Mouse (Mus musculus) hindbrain, embryonic 10.5 days (tissue): ENCODE measurements around the gene Pnpo. TPM values are rescaled to one million over a fixed set of nuclear protein-coding genes. Genes with fewer than 3 reads are reported as not detected.

Source experiments
- DNase-seq: peaks from one replicate; pipeline ENCODE4 v3.0.0-alpha.2; 2017; ENCODE audit warnings: low spot score
- H3K27ac ChIP-seq: fragments of 300-500 bp; sonication (generic); 2 replicates; pipeline ENCODE4 v1.5.1; 2016; ENCODE audit warnings: mild to moderate bottlenecking, moderate library complexity
- H3K27me3 ChIP-seq: fragments of 300-500 bp; sonication (generic); 2 replicates; pipeline ENCODE4 v1.6.1; 2016; ENCODE audit warnings: mild to moderate bottlenecking; ENCODE audit not compliant: poor library complexity, insufficient read depth, severe bottlenecking
- H3K36me3 ChIP-seq: fragments of 300-500 bp; sonication (generic); 2 replicates; pipeline ENCODE4 v1.6.1; 2016; ENCODE audit warnings: mild to moderate bottlenecking, moderate library complexity
- H3K4me1 ChIP-seq: fragments of 300-500 bp; sonication (generic); replicated peaks from 2 replicates; pipeline ENCODE4 v1.6.1; 2016; ENCODE audit warnings: mild to moderate bottlenecking
- H3K4me3 ChIP-seq: fragments of 300-500 bp; sonication (generic); 2 replicates; pipeline ENCODE4 v1.5.1; 2016; ENCODE audit warnings: mild to moderate bottlenecking, moderate library complexity
- H3K9me3 ChIP-seq: fragments of 300-500 bp; sonication (generic); 2 replicates; pipeline ENCODE4 v1.6.1; 2016; ENCODE audit warnings: mild to moderate bottlenecking, moderate library complexity
- WGBS: fragments of 180-500 bp; shearing (Covaris S2); methylation state at CpG from one replicate; pipeline ENCODE4 v1.1.7; 2016; 5-methylcytosine and 5-hydroxymethylcytosine counted together
- polyA plus RNA-seq: library from polyadenylated mRNA; unstranded; fragments of >200 nt; fragmentation: Nextera tagmentation; extraction: Ambion mirVana; gene quantifications from 2 replicates; pipeline ENCODE4 v1.2.1, GENCODE M21; 2016

The Pnpo gene
- polyA plus RNA-seq, 1 experiment from 2014 or later: 31.4 TPM

DNA sequence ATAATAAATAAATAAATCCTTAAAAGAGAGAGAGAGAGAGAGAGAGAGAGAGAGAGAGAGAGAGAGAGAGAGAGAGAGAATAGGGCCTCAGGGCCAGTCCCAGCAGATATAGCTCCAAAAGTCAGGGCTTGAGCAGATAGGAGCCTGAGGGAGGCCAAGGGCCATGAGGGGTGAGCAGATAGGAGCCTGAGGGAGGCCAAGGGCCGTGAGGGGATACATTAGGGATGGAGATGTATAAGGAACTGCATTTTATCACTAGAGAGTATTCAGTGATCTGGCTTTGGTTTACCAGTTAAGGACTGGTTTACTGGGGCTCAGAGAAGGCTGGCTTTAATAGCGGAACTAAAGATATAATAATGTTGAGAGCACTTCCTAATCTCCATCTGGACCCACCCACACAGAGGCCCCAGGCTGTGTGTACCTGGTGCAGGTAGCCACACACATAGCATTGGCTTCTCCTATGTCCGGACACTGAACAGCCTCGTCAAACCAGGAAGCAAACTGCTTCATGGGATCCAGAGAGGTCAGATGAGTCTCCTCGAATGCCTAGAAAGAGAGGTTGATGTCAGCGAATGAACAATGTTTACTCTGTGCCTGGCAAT, 1.7 kb downstream of the Pnpo start:
- WGBS: 79% methylated on average over 6 of the region's 6 CpGs
- Histone ChIP-seq H3K4me3 (peak overlapping the region; percentile 66; the same call in 1 of the 2 replicates), H3K4me1 (peaks cover 25% of the 10 kb centered on the region), H3K36me3 (no peaks in the 10 kb centered on the region), H3K27ac (no peak overlapping the region), H3K9me3 (no peaks in the 10 kb centered on the region), H3K27me3 (peaks cover 17% of the 10 kb centered on the region; the same call in 1 of the 2 replicates)
- DNase-seq: no peak

DNA sequence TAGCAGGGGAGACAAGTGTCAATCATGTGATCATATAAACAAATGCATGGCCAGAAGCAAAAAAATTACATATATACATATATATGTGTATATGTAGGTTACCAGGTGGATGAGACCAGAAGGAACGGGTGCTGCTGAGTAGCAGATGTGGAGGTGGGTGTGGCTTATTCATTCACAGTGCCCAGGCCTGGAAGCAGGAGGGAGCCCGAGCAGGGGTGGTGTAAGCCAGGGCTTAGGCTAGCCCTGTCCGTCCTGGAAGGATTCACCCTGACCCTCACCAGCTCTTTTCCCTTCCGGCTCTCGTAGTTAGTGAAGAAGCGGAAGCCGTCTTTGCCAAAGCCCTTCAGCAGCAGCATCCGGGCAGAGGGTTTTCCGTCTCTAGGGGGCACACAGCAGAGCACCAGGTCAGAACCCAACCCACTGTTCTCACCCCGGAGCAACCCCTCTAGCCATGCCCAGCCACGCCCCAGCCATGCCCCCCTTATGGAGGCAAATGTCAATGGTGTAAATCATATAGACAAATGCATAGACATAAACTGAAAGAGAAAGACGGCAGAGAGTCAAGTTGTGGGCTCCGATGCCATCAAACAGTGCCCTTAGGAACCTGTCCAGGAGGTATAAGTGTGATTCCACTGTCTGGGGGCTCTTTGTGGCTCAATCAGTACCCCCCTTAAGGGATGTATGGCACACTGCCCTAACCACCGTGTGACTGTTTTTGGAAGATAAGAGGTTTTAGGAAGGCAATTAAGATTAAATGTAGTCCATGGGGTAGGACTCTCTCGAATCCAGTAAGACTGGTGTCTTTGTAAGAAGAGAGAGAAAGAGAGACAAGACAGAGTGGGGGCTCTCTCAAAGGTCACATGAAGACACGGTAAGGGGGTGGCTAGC, 3.0 kb downstream of the Pnpo start:
- WGBS: 81% methylated on average over 16 of the region's 16 CpGs
- peaks cover 17% of the 10 kb centered on the region; the same call in 1 of the 2 replicates for H3K27me3 ChIP-seq
- H3K4me3 ChIP-seq: no peak overlapping the region
- no peaks in the 10 kb centered on the region for H3K36me3 ChIP-seq
- DNase-seq: no peak
- H3K4me1 ChIP-seq: peaks cover 25% of the 10 kb centered on the region
- no peaks in the 10 kb centered on the region for H3K9me3 ChIP-seq
- H3K27ac ChIP-seq: peak overlapping the region; percentile 45; the same call in 1 of the 2 replicates

DNA sequence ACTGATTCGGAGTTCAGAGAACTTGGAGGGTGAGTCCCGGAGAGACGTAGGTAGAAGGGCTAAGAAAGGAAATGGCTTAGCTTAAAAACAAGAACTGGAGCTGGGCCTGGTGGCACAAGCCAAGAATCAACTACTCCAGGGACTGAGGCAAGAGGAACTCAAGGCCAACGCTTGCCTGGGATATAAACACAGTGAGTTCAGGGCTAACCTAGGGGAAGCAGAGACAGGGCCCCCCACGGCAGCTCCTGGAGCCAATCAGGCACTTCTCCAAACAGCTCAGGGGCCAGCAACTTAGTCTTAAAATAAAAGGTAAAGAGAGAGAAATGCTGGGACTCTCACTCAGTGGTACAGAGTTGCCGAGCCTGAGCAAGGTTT, 5.4 kb downstream of the Pnpo start:
- no peak overlapping the region for H3K4me3 ChIP-seq
- peaks cover 8% of the 10 kb centered on the region; the same call in 1 of the 2 replicates for H3K27me3 ChIP-seq
- no peak overlapping the region for H3K27ac ChIP-seq
- peaks cover 18% of the 10 kb centered on the region for H3K4me1 ChIP-seq
- no peaks in the 10 kb centered on the region for H3K9me3 ChIP-seq
- no peaks in the 10 kb centered on the region for H3K36me3 ChIP-seq
- WGBS: 92% methylated on average over 6 of the region's 6 CpGs
- no peak for DNase-seq

DNA sequence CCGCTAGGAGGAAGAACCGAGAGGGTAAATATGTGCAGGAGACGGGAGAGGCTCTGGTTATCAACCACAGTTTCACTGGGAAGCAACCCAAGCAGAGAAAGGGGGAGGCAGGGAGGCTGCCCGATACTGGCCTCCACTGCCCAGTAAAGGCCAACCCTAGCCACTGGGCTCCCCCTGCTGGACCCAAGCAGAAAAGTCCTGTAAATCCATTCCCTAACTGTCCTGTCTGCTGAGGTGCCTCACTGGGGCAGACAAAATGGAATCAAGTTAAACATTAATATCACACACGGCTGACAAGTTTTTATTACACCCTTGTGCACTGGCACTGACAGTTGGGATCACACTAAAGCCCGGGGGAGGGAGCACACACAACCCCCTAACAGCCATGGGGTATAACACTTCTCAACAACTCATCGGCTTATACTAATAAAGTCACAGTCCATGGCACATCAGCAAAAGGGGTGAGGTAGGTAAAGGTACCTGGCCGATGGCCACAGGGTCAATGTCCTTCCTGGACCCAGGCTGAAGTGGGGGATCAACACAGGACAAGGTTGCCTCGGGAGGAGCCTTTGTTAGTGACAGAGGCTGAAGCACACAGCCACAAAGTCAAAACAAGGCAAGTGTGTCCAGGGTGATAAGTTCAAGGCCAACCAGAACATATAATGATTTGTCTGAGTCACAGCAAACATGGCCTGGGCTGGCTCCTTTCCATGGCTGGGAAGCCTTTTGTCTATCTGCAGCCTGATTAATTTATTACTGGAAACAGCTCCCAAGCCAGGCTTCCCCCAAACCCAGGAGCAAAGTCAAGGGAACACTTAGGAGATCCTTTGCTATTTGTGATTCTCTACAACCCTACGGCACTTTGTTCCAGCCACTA, 6.0 kb downstream of the Pnpo start:
- 58% methylated on average over 10 of the region's 10 CpGs for WGBS
- Histone ChIP-seq H3K27me3 (peaks cover 2% of the 10 kb centered on the region; the same call in 1 of the 2 replicates), H3K9me3 (no peaks in the 10 kb centered on the region), H3K27ac (peak overlapping the region; percentile 53; the same call in 1 of the 2 replicates), H3K4me3 (no peak overlapping the region), H3K36me3 (no peaks in the 10 kb centered on the region), H3K4me1 (peaks cover 15% of the 10 kb centered on the region)
- peak; percentile 55 for DNase-seq

DNA sequence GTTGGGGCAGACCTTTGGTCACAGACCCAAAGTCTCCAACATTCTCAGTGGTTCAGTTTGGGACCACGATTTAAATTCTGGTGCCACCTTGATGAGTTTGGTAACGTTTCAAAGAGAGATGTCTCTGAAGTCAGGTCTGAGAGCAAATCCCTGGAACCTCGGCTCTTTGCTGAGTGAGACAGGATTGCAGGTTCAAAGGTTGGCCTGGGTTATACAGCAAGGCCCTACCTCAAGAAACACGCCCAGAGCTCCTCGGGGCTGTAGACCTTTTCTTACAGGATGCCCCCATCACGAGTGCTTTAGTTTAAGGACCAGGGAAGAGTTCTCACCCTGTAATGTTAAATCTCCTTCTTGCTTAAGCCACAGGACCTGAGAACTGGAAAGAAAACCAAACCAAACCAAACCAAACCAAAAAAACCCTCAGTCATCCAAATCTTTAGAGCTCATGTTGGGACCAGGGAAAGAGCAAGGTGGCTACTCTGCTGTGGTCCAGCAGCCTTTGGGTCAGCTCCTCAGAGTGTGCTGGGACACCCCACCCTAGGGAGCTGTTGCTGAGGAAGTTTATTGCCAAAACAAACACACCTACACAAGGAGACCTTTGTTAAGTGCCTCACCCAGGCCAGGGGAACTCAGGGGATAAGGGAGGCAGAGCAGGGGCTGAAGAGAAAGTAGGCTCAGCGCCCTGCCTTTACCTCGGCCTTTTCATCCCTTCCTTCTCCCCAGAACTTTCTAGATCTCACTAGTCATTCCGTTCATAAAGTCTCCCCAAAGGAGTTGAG, 7.7 kb downstream of the Pnpo start:
- Histone ChIP-seq H3K4me3 (no peak overlapping the region), H3K9me3 (no peaks in the 10 kb centered on the region), H3K27ac (no peak overlapping the region), H3K36me3 (no peaks in the 10 kb centered on the region), H3K27me3 (no peaks in the 10 kb centered on the region), H3K4me1 (peaks cover 22% of the 10 kb centered on the region)
- no peak for DNase-seq
- 89% methylated on average over 9 of the region's 9 CpGs for WGBS

DNA sequence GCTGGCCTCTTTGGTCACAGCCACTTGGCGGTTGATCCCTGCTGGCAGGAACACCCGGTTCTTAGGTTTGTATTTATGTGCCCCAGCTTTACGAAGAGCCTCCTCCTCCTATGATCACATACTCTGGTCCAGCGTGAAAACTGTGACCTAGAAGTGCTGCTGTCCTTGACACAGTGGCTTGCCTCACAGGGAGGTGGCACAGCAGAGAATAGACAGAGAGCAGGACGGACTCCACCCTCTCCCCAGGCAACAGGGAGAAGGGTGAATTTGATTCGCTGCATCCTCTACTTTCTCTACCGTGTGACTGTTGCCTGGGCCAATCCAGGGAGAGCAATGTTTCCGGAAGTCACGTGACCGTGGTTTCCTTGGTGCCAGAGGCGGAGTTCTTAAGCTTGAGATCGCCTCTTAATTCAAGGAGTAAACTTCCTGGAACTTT, 8.8 kb downstream of the Pnpo start:
- H3K36me3 ChIP-seq: no peaks in the 10 kb centered on the region
- WGBS: 21% methylated on average over 12 of the region's 12 CpGs
- DNase-seq: peak; percentile 63
- peak overlapping the region; percentile 20 for H3K4me3 ChIP-seq
- peaks cover 23% of the 10 kb centered on the region for H3K4me1 ChIP-seq
- H3K9me3 ChIP-seq: no peaks in the 10 kb centered on the region
- H3K27me3 ChIP-seq: peaks cover 2% of the 10 kb centered on the region
- H3K27ac ChIP-seq: peak overlapping the region; percentile 73

DNA sequence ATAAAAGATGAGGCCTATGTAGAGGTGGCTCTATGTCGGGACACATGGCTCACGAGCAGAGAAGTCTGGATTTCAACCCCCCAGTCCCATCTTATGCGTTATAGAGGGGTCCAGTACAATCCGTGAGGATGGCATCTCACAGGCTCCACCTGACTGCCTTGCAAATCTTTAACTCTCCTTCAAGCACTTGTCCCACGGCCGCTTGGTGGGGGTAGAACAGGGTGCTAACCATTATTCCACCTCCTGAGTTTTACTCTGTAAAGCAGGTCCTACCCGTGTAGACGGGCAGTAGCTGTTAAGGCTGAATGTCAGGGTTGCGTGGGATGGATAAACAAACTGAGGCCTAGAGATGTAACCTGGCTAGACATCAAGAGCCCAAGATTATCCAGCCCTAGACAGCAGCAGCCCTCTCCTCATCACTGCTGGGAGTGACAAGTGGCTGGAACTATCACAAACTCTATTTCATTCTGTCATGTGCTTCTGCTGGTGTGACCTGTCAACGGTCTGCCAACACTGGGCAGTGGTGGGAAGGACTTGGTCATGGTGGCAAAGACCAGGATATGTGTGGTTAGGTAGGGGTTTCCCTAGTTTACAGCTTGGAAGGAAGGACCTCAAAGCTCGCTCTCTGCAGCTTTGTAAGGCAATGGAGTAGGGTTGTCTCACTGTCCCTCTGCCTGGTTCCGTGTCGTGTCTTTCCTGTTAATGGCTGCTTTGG, 10.1 kb downstream of the Pnpo start:
- Histone ChIP-seq H3K27me3 (peaks cover 14% of the 10 kb centered on the region), H3K4me3 (no peak overlapping the region), H3K9me3 (no peaks in the 10 kb centered on the region), H3K4me1 (peaks cover 36% of the 10 kb centered on the region), H3K36me3 (no peaks in the 10 kb centered on the region), H3K27ac (peak overlapping the region; percentile 24; the same call in 1 of the 2 replicates)
- WGBS: 92% methylated on average over 13 of the region's 13 CpGs
- no peak for DNase-seq

DNA sequence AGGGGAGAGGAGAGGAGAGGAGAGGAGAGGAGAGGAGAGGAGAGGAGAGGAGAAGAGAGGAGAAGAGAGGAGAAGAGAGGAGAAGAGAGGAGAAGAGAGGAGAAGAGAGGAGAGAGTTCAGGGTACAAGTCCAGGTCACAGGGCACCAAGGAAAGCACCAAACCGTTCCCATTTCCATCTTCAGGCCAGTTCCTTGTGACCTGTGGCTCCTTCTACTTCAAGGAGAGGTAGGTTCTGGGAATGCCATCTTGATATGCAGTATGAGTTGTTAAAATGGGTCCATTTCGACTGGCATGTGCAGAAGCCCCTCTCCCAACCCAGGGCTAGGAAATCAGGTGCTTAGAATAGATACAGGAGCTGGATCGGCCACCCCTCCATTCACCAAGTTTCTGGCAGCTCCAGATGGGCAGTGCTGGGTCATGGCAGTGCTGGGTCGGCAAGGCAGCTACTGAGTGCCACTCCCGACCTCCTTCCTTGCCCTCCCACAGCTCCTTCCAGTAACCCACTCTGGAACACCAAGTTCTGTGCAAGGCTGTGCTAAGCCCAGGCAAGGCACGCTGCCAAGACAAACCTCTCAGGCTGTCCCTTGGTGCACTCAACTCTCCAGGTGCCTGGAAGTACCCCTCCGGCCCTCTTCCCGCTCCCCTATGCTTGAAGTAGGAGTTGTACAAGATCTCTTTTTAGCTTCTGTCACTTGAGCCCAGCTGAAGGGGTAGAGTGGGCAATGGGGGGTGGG, 12.3 kb downstream of the Pnpo start:
- Histone ChIP-seq H3K9me3 (no peaks in the 10 kb centered on the region), H3K4me1 (peaks cover 39% of the 10 kb centered on the region), H3K36me3 (no peaks in the 10 kb centered on the region), H3K27ac (no peak overlapping the region), H3K4me3 (no peak overlapping the region), H3K27me3 (peaks cover 26% of the 10 kb centered on the region)
- WGBS: 65% methylated on average over 8 of the region's 8 CpGs
- no peak for DNase-seq

DNA sequence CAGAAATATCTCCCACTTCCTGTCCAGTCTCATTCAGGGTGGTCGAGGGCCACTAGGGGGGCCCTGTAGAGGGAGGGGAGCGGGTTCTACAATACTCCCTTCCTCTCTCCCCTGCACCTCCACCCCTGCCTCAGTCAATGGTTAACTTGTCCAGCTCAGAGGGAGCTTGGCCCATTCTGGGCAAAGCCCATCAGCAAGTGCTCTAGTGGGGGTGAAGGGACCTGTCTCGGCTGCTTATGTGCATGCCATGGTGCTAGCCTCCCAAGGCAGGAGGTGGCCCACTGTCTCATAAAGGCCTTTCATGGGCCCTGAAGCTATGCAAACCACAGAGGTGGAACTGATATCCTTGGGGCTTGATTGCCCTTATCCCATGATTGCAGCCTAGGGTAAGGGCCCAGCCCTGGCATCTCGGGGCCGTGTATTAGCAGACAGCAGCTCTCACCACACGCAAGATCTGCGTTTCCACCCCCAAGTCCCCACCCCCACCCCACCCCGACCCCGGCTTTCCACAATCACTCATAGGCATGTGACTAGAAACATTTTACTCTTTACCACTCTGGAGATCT, 13.9 kb downstream of the Pnpo start:
- Histone ChIP-seq H3K27me3 (peaks cover 26% of the 10 kb centered on the region), H3K4me1 (peaks cover 34% of the 10 kb centered on the region), H3K4me3 (no peak overlapping the region; the same call in 1 of the 2 replicates), H3K27ac (no peak overlapping the region), H3K9me3 (no peaks in the 10 kb centered on the region), H3K36me3 (no peaks in the 10 kb centered on the region)
- WGBS: 68% methylated on average over 9 of the region's 9 CpGs
- DNase-seq: no peak

DNA sequence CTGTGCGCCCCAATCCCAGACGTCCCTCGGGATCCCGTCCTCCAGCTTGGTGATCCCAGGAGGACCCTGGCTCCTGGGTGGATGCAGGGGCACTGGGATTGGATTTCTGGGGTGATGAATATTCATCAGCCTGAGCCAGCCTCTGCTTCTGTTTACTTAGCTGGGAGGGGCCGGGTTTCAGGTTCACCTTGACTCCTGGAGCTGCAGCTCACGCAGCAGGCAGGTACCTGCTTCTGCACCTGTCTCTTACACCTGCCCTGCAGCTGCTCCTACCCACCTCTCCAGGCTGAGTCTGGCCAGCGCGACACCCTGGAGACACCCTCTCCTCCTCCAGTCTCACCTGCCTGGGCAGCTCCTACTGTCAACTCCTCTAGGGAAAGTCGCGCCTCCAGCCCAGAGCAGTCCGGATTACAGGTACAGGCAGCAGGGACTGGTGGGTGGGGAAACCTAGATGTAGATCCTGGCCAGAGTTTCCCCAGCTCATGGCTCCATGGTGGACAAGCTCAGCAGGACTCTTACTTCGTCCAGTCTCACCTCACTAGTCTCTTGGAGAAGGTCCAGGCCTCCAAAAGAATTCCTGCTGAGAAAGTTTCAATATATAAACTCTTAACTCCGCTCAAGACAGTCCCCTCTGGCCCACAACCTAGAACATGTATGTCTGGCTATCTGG, 14.6 kb downstream of the Pnpo start:
- 16% methylated on average over 13 of the region's 13 CpGs for WGBS
- H3K4me3 ChIP-seq: 0 out of 2 replicates have a peak overlapping the region, but pooled peaks have one; percentile 3

More for the DNA sequence above, 14.6 kb downstream of the Pnpo start:
- Histone ChIP-seq H3K4me1 (peaks cover 28% of the 10 kb centered on the region), H3K27ac (peak overlapping the region; percentile 66), H3K9me3 (no peaks in the 10 kb centered on the region), H3K27me3 (peaks cover 26% of the 10 kb centered on the region), H3K36me3 (no peaks in the 10 kb centered on the region)
- DNase-seq: no peak
